Mouse (Mus musculus) lung, adult 18-20 months (tissue): ENCODE measurements at regions not wholly inside any gene's neighbourhood (a gene's known extent, or its start where the extent isn't known, plus 50 kb on each side); places are given as distances from the start of the nearest gene placed in this dataset.

Experiments
- DNase-seq, 2 experiments: peaks; one replicate each; pipeline ENCODE4 v3.0.0; 2022; ENCODE audit warnings: mixed read lengths in 2 of 2

DNA sequence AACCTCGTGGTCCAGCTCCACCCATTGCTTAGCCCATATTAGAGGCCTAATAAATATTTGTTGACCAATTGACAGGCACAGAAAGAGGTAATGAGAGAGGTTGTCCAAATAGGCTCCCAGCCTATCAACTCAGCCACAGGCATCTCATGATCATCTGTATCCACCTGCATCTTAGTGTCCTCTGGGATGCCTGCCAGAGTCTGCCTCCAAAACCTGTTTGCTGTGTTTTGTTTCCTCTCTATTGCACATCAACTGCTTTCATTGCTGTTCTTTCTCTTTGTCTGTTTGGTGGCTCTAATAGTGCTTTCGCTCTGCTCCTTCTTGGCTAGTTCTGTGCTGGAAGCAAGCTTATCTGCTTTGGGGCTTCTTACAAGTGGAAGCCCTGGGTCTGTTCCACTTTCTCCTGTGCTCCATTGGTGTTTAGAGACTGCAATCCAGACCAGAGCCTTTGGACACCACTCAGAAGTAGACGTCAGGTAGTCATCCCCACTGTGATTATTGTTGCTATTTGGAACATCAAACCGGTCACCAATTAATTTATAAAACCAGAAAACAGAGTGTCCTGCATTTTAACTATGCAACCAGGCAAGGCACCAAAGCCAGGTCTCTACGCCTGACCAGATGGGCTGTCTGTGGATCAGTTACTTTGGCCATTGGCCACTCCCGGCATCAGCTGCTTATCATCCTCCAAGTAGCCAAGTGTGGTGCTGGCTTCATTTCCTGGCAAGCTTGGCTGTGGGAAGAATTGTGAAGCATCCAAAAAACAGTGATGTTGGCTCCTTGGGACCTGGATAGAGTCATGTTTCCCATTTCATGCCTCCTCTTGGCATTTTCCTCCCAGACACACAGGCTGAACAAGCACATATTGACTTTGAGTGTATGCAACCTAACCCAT, 74.5 kb upstream of the Hs3st4 start:
- no peak for DNase-seq

DNA sequence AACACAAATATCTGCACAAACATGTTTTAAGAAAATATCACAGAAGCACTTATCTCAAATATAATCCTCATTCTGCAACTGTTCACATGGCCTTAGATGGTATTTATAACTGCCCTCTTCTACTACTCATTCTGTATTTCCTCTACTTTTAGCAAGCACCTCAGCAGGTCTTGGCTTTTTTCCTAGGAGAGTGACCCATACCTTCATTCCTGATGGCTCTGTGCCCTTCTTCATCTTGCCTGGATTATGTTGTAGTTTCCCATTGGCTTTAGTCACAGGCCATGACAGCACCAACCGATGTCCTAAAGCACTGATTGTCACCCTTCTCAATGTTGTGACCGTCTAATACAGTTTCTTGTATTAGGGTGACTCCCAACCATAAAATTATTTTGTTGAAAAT, 61.2 kb upstream of the Hs3st4 start:
- DNase-seq = no peak

DNA sequence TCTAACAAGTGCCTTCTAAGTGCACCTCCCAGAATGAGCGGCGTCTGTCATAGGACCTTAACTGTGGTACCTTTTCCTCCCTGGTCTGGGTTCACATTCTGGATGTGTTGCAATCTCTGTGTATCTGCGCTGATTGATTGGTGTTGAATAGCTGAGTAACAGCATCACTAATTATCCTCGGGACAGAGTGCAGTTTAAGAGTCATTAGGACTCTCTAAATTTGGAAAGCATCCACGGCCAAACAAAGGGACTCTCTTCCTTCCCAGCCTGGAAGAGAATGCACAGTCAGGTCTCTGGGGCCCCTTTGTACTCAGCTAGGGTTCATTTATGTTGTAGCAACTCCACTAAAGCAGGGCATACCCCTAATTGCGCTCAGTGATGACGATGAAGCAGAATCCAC, 50.2 kb upstream of the Hs3st4 start:
- no peak for DNase-seq
